Mouse (Mus musculus) midbrain, postnatal 0 days (tissue): ENCODE data around the gene Gm36245. TPM values are rescaled to one million over a fixed set of nuclear protein-coding genes. Genes with fewer than 3 reads are reported as not detected.
"Not testable (repeated sequence)": the region's sequence is repeated elsewhere in the genome, so short reads cannot be mapped to it uniquely, and the experiment has no call there.

Experiments used
- ATAC-seq: fragments of 200-750 bp; cut with Nextera tagmentation; 2 replicates; pipeline ENCODE4 v1.8.0; 2017; ENCODE audit warnings: moderate number of reproducible peaks, mild to moderate bottlenecking, moderate TSS enrichment, moderate library complexity; ENCODE audit not compliant: low FRiP score
- DNase-seq: peaks from one replicate; pipeline ENCODE4 v3.0.0-alpha.2; 2015; ENCODE audit warnings: low spot score
- H3K27ac ChIP-seq: fragments of 300-500 bp; sonication (generic); 2 replicates; pipeline ENCODE4 v1.5.1; 2014; ENCODE audit warnings: low read depth, mild to moderate bottlenecking, low read length, mixed read lengths
- H3K27me3 ChIP-seq: fragments of 300-500 bp; sonication (generic); 2 replicates; pipeline ENCODE4 v1.6.1; 2014; ENCODE audit warnings: low read length, control low read depth, mixed read lengths; ENCODE audit not compliant: insufficient read depth
- H3K36me3 ChIP-seq: fragments of 300-500 bp; sonication (generic); 2 replicates; pipeline ENCODE4 v1.6.1; 2014; ENCODE audit warnings: low read length, control low read depth, mixed read lengths; ENCODE audit not compliant: insufficient read depth
- H3K4me1 ChIP-seq: fragments of 300-500 bp; sonication (generic); 2 replicates; pipeline ENCODE4 v1.6.1; 2014; ENCODE audit warnings: mild to moderate bottlenecking, control low read depth, antibody characterized with exemption, low read length, mixed read lengths; ENCODE audit not compliant: insufficient read depth
- H3K4me2 ChIP-seq: fragments of 300-500 bp; sonication (generic); 2 replicates; pipeline ENCODE4 v1.6.1; 2014; ENCODE audit warnings: low read depth, mild to moderate bottlenecking, low read length, mixed read lengths; ENCODE audit not compliant: poor library complexity, severe bottlenecking
- H3K4me3 ChIP-seq: fragments of 300-500 bp; sonication (generic); 2 replicates; pipeline ENCODE4 v1.5.1; 2014; ENCODE audit warnings: low read depth, mild to moderate bottlenecking, low read length, moderate library complexity
- H3K9ac ChIP-seq: fragments of 300-500 bp; sonication (generic); replicated peaks from 2 replicates; pipeline ENCODE4 v1.6.1; 2014; ENCODE audit warnings: mild to moderate bottlenecking, low read length, moderate library complexity, mixed read lengths; ENCODE audit not compliant: poor library complexity, severe bottlenecking
- H3K9me3 ChIP-seq: fragments of 300-500 bp; sonication (generic); 2 replicates; pipeline ENCODE4 v1.6.1; 2016; ENCODE audit warnings: low read length, control low read depth
- CTCF ChIP-seq: IDR thresholded peaks from 2 replicates; pipeline ENCODE4 v1.5.1; 2016; ENCODE audit warnings: antibody characterized with exemption, mild to moderate bottlenecking
- WGBS: fragments of 180-500 bp; shearing (Covaris S2); extraction: QIAGEN DNeasy Blood & Tissue Kit; methylation state at CpG from one replicate; pipeline ENCODE4 v1.1.7; 2014; 5-methylcytosine and 5-hydroxymethylcytosine counted together
- polyA plus RNA-seq: library from polyadenylated mRNA; unstranded; fragments of >200 nt; fragmentation: Nextera tagmentation; extraction: Ambion mirVana; gene quantifications from 2 replicates; pipeline ENCODE4 v1.2.1, GENCODE M21; 2015
- total RNA-seq: library from RNA; depleted of rRNA; stranded (reverse); fragments of >200 nt; gene quantifications from 2 replicates; pipeline ENCODE4 v1.2.3, GENCODE M21; 2014; rRNA removed

Gene Gm36245
- total and polyA plus RNA-seq, 2 experiments from 2014 or later = not detected

GRCm38 (mm10) chr15:77606069-77606468, 7.0 kb downstream of the Gm36245 start:
- no peak for DNase-seq
- Histone ChIP-seq H3K9me3 (no peaks in the 10 kb centered on the region), H3K4me1 (no peaks in the 10 kb centered on the region), H3K27ac (no peak overlapping the region), H3K9ac (no peak overlapping the region), H3K27me3 (no peaks in the 10 kb centered on the region), H3K4me2 (no peak overlapping the region), H3K4me3 (no peak overlapping the region), H3K36me3 (no peaks in the 10 kb centered on the region)
- WGBS = 95% methylated on average over 3 of the region's 3 CpGs
- TF ChIP-seq CTCF = no peak
- ATAC-seq = no peak

- H3K36me3 ChIP-seq = no peaks in the 10 kb centered on the region
- TF ChIP-seq CTCF = no peak
- H3K4me1 ChIP-seq = no peaks in the 10 kb centered on the region
- no peaks in the 10 kb centered on the region for H3K9me3 ChIP-seq
- H3K4me2 ChIP-seq = no peak overlapping the region
- WGBS = 85% methylated on average over 1 of the region's 1 CpGs
- H3K27ac ChIP-seq = no peak overlapping the region
- no peak for ATAC-seq
- no peak overlapping the region for H3K9ac ChIP-seq
- H3K4me3 ChIP-seq = no peak overlapping the region
- no peak for DNase-seq
- no peaks in the 10 kb centered on the region for H3K27me3 ChIP-seq
Observed at GRCm38 (mm10) chr15:77624710-77625109, 25.7 kb downstream of the Gm36245 start.

GRCm38 (mm10) chr15:77626471-77626870, 27.4 kb downstream of the Gm36245 start:
- H3K9me3 ChIP-seq, H3K27ac ChIP-seq, H3K4me2 ChIP-seq, ATAC-seq, H3K27me3 ChIP-seq, H3K36me3 ChIP-seq, H3K4me1 ChIP-seq, H3K9ac ChIP-seq, DNase-seq, H3K4me3 ChIP-seq: not testable (repeated sequence)
- WGBS = 79% methylated on average over 4 of the region's 4 CpGs

GRCm38 (mm10) chr15:77628647-77629046, 29.6 kb downstream of the Gm36245 start:
- H3K9ac ChIP-seq, H3K36me3 ChIP-seq, ATAC-seq, H3K4me2 ChIP-seq, H3K9me3 ChIP-seq, H3K27me3 ChIP-seq, DNase-seq, H3K4me3 ChIP-seq, H3K4me1 ChIP-seq, H3K27ac ChIP-seq: not testable (repeated sequence)
- WGBS = 56% methylated on average over 7 of the region's 9 CpGs
- TF ChIP-seq CTCF = 0 out of 2 replicates have a peak, but pooled peaks have one; percentile 11

- not testable (repeated sequence) for H3K4me2 ChIP-seq, H3K27me3 ChIP-seq, H3K36me3 ChIP-seq, H3K4me1 ChIP-seq, H3K9me3 ChIP-seq, DNase-seq, H3K9ac ChIP-seq, ATAC-seq, H3K27ac ChIP-seq, H3K4me3 ChIP-seq
- 79% methylated on average over 3 of the region's 3 CpGs for WGBS
Observed at GRCm38 (mm10) chr15:77629822-77630221, 30.8 kb downstream of the Gm36245 start.

- H3K9ac ChIP-seq, H3K4me3 ChIP-seq, H3K27me3 ChIP-seq, DNase-seq, H3K36me3 ChIP-seq, H3K4me1 ChIP-seq, H3K4me2 ChIP-seq, H3K27ac ChIP-seq, ATAC-seq, H3K9me3 ChIP-seq: not testable (repeated sequence)
- 76% methylated on average over 2 of the region's 2 CpGs for WGBS
Observed at GRCm38 (mm10) chr15:77643176-77643575, 44.1 kb downstream of the Gm36245 start, which contains the start of gene Apol11b. TSS of gene Apol11b (minus strand) at chr15:77643286.

GRCm38 (mm10) chr15:77651143-77651542, 52.1 kb downstream of the Gm36245 start:
- not testable (repeated sequence) for H3K9ac ChIP-seq, H3K27ac ChIP-seq, H3K4me2 ChIP-seq, DNase-seq, H3K9me3 ChIP-seq, H3K27me3 ChIP-seq, H3K36me3 ChIP-seq, H3K4me1 ChIP-seq, H3K4me3 ChIP-seq, ATAC-seq

Other genes with a start within 250 kb of the Gm36245 start
- gene Apol7a, start 200.1 kb upstream of the Gm36245 start, total RNA-seq = not detected in 2 replicates
- not detected in 2 replicates for gene Apol7a, start 200.1 kb upstream of the Gm36245 start, polyA plus RNA-seq
- gene Apol9a, start 188.1 kb upstream of the Gm36245 start, total RNA-seq = 0.16 and 0.42 TPM in 2 replicates
- gene Apol9a, start 188.1 kb upstream of the Gm36245 start, polyA plus RNA-seq = 0.39 and 0.80 TPM in 2 replicates
- not detected in 2 replicates for gene Apol7b, start 151.8 kb upstream of the Gm36245 start, total RNA-seq
- not detected in 2 replicates for gene Apol7b, start 151.8 kb upstream of the Gm36245 start, polyA plus RNA-seq
- gene Apol10a, start 122.2 kb upstream of the Gm36245 start, total RNA-seq = not detected in 2 replicates
- gene Apol10a, start 122.2 kb upstream of the Gm36245 start, polyA plus RNA-seq = not detected in 2 replicates
- not detected in 2 replicates for gene Apol11a, start 91.0 kb upstream of the Gm36245 start, total RNA-seq
- gene Apol11a, start 91.0 kb upstream of the Gm36245 start, polyA plus RNA-seq = not detected in 2 replicates
- not detected in 2 replicates for gene Apol7c, start 65.9 kb upstream of the Gm36245 start, total RNA-seq
- gene Apol7c, start 65.9 kb upstream of the Gm36245 start, polyA plus RNA-seq = not detected in 2 replicates
- gene 1700025B11Rik, start 37.4 kb upstream of the Gm36245 start, total RNA-seq = not detected in 2 replicates
- 0.51 TPM in 1 of 2 replicates, not detected in the other for gene 1700025B11Rik, start 37.4 kb upstream of the Gm36245 start, polyA plus RNA-seq
- gene Apol10b, start 3.1 kb upstream of the Gm36245 start, total RNA-seq = not detected in 2 replicates
- not detected in 2 replicates for gene Apol10b, start 3.1 kb upstream of the Gm36245 start, polyA plus RNA-seq
- gene Apol11b, start 44.0 kb downstream of the Gm36245 start, total RNA-seq = not detected in 2 replicates
- gene Apol11b, start 44.0 kb downstream of the Gm36245 start, polyA plus RNA-seq = not detected in 2 replicates
- not detected in 2 replicates for gene Apol7e, start 99.6 kb downstream of the Gm36245 start, total RNA-seq
- not detected in 2 replicates for gene Apol7e, start 99.6 kb downstream of the Gm36245 start, polyA plus RNA-seq
- gene Apol9b, start 129.8 kb downstream of the Gm36245 start, total RNA-seq = 0.33 TPM in 1 of 2 replicates, not detected in the other
- 0.43 TPM in 1 of 2 replicates, not detected in the other for gene Apol9b, start 129.8 kb downstream of the Gm36245 start, polyA plus RNA-seq
- 0.19 TPM in 1 of 2 replicates, not detected in the other for gene Apol8, start 157.7 kb downstream of the Gm36245 start, total RNA-seq
- 0.36 and 0.55 TPM in 2 replicates for gene Apol8, start 157.7 kb downstream of the Gm36245 start, polyA plus RNA-seq
- 26.9 and 30.8 TPM in 2 replicates for gene Myh9, start 242.9 kb downstream of the Gm36245 start, total RNA-seq
- 6.4 and 8.2 TPM in 2 replicates for gene Myh9, start 242.9 kb downstream of the Gm36245 start, polyA plus RNA-seq